Mouse (Mus musculus): ENCODE results near the gene 4930519G04Rik. TPM values are rescaled to one million over a fixed set of nuclear protein-coding genes. Genes with fewer than 3 reads are reported as not detected.

Gene 4930519G04Rik
- not detected in 2 replicates for polyA plus RNA-seq (2015; fragmentation: Nextera tagmentation; extraction: Ambion mirVana)

DNA sequence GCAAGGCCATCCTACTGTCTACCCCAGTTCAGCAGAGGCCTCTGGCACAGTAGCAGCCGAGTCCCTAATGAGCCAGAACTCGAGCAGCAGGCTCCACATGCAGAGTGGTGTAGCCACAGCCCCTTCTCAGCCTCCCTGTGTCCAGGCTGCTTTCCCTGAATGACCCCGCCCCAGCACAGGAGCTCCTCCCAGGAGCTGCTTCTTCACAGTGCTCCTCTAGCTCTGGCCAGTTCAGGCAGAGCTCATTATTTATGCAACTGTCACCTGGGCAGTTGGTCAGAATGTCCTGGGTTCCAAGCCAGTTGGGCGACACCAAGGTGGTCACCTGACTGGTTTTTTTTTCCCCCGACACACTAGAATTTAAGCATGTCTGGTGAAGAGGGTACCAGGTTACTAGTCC lies at the start of gene 4930519G04Rik:
Gene 4930519G04Rik, plus strand, starts transcription at position 301 of the 400 bp plus-strand sequence.

DNA sequence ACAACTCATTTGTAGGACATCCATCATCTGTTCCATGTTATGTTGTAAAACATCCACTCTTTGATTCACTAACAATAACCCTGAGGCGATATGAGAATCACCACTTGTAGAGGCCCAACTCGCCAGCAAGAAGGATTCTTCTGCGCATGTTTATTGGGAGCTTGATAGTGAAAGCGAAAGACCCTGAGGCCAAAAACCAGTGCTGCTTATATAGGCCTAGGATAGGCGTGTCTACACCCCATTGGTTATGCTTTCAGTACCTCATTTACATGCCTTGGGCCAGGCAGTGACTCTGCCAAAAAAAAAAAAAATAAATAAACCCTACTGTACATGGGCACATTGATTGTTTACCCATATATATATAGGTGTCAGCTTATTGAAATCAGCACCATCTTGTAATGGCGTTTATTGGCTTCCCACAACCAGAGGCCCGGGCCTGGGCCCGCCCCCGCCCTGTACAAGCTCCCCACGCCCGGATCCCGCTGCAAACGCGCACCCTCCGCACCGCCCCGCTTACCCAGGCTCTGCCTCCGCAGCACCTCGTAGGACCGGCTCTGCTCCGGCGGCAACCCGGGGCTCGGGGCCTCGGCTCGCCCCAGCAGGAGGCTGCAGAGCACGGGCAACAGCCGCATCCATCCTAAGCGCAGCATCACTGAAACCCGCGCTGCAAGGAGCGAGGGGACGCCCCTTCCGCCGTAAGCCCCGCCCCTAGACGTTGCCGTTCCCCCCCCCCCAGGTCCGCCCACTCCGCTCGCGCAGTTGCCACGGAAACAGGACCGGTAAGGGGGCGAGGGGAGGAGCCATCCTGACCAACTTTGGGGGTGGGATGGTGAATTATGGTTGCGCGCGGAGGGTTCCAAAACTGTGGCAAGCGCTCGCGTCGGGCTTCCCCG lies 30.4 kb upstream of the 4930519G04Rik start, which contains the start of gene 1500011B03Rik:
Gene 1500011B03Rik, minus strand, starts transcription at position 673 of the 893 bp plus-strand sequence.

DNA sequence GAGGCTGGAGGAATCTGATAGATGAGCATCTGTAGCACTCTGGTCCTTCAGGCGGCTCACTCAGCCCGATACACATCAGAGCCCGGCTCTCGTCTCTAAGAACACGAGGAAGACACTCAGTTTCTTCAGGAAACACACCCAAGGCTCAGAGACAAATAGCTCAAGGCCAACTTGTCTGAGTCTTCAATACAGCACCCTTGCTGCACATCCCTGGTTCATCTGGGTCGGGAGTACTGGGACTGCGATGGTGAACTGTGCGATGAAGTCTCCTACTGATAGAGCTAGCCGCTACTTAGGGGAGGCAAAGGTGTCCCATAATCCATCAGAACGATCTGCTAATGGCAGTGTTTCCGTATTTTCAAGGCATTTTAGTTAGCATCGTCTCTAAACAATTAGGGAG lies 5.1 kb downstream of the 4930519G04Rik start, which contains the start of gene Gm9936:
Gene Gm9936, minus strand, starts transcription at position 101 of the 400 bp plus-strand sequence.

DNA sequence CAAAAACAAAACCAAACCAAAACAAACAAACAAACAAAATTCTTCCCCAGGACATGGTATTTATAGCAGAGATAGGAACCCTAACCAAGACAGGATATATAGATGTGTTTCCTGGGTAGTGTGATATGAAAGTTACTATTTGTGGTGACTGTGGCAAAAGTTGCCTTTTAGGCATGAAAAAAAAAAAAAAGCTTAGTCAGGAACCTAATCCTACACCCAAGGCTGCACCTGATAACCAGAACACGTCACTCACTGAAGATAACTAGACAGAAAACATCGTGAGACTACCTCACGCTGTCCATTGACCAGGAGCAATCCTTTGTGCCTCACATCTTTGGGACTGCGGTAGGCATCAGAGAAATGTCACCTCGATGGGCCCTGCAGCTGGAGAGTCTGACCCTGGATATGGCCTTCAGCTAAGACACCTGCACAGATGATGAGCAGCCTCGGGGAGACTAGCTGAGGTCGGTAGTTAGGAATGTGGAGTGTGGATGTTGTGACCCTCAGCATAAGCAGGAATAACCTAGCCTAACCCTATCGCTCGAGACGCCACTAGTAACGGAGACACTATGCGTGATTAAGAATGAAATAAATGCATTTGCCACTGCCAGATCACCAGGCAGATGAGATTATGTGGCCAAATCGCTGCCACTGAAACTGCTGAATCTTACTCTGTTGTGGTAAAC lies 43.4 kb downstream of the 4930519G04Rik start, which contains the start of gene Oasl2:
Gene Oasl2, plus strand, starts transcription at position 249 of the 686 bp plus-strand sequence.

DNA sequence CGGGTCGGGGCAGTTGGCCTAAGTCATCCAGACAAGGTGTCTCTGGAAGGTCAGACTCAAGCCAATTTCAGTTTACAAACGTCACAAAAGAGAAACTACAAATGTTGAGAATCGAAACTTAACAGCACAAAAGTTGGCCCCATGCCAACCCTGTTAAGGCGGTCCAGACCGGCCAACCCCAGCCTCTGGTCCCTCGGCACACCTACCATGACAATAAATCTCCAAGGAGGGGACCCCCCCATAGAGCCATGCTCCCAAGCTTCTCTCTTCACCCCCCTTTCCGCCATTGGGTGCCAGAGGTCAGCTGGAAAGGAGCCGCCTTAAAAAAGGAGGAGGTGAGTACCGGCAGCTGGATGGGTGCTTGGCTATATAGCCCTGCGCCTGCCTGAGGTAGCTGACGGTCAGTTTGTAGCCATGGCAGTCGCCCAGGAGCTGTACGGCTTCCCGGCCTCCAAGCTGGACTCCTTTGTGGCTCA lies 69.6 kb downstream of the 4930519G04Rik start, which contains the start of gene Oasl1:
Gene Oasl1, plus strand, starts transcription at position 243 of the 476 bp plus-strand sequence.

Small RNA genes within 50 kb of the gene (microRNA-seq; reads per million reads assigned to microRNA genes)
- gene Mir6240, result 9.0 reads per million, percentile 18 among the genes with 10 or more reads in this experiment

Other genes with a start within 250 kb of the 4930519G04Rik start
- 5.9 and 6.1 TPM in 2 replicates for gene Trpv4, start 195.2 kb upstream of the 4930519G04Rik start, polyA plus RNA-seq (2015; fragmentation: Nextera tagmentation; extraction: Ambion mirVana)
- gene Gltp, start 162.7 kb upstream of the 4930519G04Rik start, polyA plus RNA-seq (2015; fragmentation: Nextera tagmentation; extraction: Ambion mirVana), result 146 and 158 TPM in 2 replicates
- 5.2 and 6.0 TPM in 2 replicates for gene Tchp, start 145.9 kb upstream of the 4930519G04Rik start, polyA plus RNA-seq (2015; fragmentation: Nextera tagmentation; extraction: Ambion mirVana)
- 34.1 and 37.7 TPM in 2 replicates for gene Ankrd13a, start 79.0 kb upstream of the 4930519G04Rik start, polyA plus RNA-seq (2015; fragmentation: Nextera tagmentation; extraction: Ambion mirVana)
- gene Git2, start 78.1 kb upstream of the 4930519G04Rik start, polyA plus RNA-seq (2015; fragmentation: Nextera tagmentation; extraction: Ambion mirVana), result 20.5 and 21.3 TPM in 2 replicates
- gene 1500011B03Rik, start 30.2 kb upstream of the 4930519G04Rik start, polyA plus RNA-seq (2015; fragmentation: Nextera tagmentation; extraction: Ambion mirVana), result 76.9 and 78.8 TPM in 2 replicates
- 0.05 TPM in 1 of 2 replicates, not detected in the other for gene Gm9936, start 5.0 kb downstream of the 4930519G04Rik start, polyA plus RNA-seq (2015; fragmentation: Nextera tagmentation; extraction: Ambion mirVana)
- gene Oasl2, start 43.3 kb downstream of the 4930519G04Rik start, polyA plus RNA-seq (2015; fragmentation: Nextera tagmentation; extraction: Ambion mirVana), result 12.3 and 19.8 TPM in 2 replicates
- 1.3 and 1.9 TPM in 2 replicates for gene Oasl1, start 69.6 kb downstream of the 4930519G04Rik start, polyA plus RNA-seq (2015; fragmentation: Nextera tagmentation; extraction: Ambion mirVana)
- 37.9 and 47.7 TPM in 2 replicates for gene 2210016L21Rik, start 88.5 kb downstream of the 4930519G04Rik start, polyA plus RNA-seq (2015; fragmentation: Nextera tagmentation; extraction: Ambion mirVana)
- 0.12 and 0.17 TPM in 2 replicates for gene Hnf1a, start 117.4 kb downstream of the 4930519G04Rik start, polyA plus RNA-seq (2015; fragmentation: Nextera tagmentation; extraction: Ambion mirVana)
- gene Sppl3, start 157.5 kb downstream of the 4930519G04Rik start, polyA plus RNA-seq (2015; fragmentation: Nextera tagmentation; extraction: Ambion mirVana), result 18.3 and 20.3 TPM in 2 replicates
- gene Gm10401, start 244.6 kb downstream of the 4930519G04Rik start, polyA plus RNA-seq (2015; fragmentation: Nextera tagmentation; extraction: Ambion mirVana), result 29.1 and 29.8 TPM in 2 replicates